Mouse (Mus musculus) testis, postnatal 14 days (tissue): ENCODE measurements around the gene Odf3l2.

ENCODE experiments used
- DNase-seq: peaks from one replicate; pipeline ENCODE4 v3.0.0; 2021; ENCODE audit warnings: low spot score

The Odf3l2 gene

DNA sequence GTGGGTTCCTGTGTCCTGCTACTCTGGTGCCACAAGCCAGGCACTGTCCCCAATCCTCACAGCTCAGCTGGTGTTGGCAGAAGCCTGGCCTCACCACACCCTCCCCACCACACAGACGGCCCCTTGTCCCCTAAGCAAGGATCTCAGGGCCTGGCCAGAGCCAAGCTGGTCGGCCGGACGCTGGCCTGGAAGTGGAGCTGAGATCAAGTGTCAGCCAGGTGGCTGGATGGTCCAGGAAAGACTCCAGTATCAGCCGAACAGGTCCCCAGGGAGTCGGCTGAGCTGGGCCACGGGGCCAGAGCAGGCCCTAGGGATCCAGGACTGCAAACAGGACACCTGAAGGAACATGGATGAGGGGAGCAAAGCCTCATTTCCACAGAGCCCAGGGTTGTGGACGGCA, at the start of gene Odf3l2:
Odf3l2 (minus strand) TSS at position 28 of the 400 bp plus-strand sequence.
- DNase-seq, result no peak

DNA sequence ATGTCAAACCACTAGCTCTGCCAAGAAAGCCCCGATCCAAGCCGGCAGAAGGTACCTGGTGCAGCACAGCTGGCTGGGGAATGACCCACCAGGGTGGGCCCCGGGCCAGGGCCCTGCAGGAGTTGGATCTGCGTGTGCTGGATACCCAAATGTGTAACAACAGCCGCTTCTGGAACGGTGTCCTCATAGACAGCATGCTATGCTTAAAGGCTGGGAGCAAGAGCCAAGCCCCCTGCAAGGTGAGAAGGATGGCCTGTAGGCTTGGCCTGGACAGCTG, 48.8 kb upstream of the Odf3l2 start:
- no peak for DNase-seq

DNA sequence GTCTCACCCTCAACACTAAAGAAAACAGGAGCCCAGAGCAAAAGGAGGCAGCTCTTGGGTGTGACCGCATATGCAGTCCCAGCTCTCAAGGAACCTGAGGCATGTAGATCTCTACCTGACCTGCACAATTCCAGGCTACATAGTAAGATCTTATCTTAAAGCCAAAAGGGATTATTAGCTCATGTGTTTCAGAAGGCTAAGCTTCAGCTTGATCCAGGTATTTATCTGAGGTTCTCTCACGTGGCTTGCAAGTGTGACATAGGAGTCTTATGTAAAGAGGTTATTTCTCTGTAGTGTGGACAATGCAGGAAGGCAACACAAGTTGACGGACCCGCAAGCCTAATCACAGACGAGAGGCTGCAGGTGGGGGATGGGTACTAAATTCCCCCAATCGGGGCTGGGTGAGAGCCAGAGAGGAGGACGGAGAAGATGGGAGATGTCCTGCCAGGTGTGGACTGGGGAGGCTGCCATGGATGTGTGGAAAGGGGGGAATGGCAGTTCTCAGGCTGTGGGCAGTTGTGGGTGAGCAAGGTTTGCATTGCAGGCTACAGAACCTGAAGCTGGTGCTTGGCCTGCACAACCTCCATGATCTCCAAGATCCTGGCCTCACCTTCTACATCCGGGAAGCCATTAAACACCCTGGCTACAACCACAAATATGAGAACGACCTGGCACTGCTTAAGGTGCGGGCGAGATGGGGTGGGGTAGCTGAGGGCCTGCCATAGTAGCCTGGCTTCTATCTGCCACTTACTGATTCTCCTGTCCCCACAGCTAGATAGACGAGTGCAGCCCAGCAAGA, 48.2 kb upstream of the Odf3l2 start:
- DNase-seq, result no peak

DNA sequence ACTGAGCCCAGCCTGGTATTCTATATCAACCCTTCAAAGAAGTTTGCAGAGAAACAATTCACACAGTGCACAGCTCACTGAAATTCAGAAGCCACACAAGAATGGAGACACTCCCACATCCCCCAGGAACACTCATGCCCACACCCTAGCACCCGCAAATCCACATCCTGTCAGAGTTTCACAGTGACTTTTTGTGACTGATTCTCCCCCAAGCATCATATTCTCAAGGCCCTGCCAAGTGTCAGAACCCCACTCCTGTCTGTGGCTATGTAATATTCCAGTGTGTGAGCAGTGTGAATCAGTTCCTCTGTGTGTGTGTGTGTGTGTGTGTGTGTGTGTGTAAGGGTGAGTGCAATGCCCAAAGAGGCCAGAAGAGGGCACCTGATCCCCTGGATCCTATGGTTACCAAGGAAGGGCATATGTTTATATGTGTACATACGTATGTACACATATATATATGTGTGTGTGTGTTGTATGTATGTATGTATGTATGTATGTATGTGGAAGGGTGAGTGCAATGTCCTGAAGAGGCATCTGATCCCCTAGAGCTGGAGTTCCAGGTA, 46.5 kb upstream of the Odf3l2 start:
- no peak for DNase-seq

DNA sequence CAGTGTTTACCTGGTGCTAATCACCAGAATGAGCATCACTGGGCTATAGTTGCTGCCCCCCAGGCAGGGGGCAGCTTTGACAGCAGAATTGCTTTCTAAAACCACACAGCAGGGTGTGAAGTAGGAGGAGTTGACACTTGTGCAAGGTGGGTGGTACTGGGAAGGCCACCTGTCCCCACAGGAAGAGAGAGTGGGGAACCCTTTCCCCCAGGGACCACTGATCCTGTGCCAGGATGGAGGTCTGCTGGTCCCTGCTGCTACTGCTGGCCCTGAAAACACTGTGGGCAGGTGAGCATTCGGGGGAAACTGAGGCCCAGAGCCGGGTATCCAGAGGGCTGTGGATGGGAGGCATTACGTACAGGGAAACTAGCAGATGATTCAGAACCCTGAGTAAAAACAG, 43.6 kb upstream of the Odf3l2 start:
- DNase-seq, result no peak

DNA sequence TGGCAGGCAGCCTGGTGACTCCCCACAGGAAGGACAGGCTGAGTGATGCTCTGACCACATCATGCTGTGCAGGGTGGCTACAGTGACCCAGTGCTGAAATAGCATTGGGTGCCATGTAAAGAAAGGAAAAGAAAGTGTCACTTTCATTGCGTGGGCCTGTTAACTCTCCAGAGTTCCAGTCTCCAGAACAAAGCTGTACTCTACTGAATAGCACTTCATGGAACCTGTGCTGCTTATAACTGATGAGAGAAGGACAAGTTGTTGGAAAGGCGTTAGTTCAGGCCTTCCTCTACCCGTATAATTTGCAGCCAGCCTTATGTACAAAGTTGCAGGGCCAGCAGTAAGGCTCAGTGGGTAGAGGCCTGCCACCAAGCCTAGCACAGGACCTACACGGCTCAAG, 43.2 kb upstream of the Odf3l2 start, which contains the start of gene Gzmm:
Gzmm (plus strand) TSS at position 301 of the 400 bp plus-strand sequence.
- no peak for DNase-seq

DNA sequence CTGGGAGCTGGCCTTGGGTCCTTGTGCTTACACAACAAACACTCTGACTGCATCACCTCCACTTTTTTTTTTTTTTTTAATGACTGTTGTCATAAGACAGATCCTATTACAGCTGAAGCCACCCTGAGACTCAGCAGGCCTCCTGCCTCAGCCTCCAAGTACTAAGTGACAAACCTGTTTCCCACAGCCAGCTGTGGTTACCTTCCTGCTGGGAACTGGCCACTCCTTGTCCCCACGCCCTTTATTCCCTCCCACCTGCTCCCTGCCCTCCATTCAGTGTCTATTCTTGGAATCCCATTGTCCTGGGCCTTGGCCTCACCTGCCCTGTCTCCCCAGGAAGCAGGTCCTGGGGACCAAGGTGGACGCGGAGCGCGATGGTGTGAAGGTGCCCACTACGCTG, 42.0 kb upstream of the Odf3l2 start:
- DNase-seq, result no peak

DNA sequence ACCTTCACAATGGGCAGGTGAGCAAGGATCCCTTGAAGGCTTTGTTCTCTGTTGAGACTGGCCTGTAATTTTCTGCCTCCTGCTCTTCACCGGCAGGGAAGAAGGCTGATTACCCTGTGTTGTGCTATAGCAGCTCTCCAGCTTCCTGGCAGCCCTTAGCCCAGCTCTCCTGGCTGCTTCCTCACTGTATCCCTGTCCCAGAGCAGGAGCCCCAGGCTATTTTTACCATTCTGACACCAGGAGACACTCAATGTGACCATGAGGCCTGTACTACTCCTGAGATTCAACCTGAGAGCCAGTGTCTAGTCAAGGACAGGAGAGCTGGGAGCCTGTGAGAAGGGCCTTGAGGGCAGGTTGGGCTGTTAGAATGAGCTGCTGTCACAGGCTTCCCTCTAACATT, 41.2 kb upstream of the Odf3l2 start:
- DNase-seq, result no peak

DNA sequence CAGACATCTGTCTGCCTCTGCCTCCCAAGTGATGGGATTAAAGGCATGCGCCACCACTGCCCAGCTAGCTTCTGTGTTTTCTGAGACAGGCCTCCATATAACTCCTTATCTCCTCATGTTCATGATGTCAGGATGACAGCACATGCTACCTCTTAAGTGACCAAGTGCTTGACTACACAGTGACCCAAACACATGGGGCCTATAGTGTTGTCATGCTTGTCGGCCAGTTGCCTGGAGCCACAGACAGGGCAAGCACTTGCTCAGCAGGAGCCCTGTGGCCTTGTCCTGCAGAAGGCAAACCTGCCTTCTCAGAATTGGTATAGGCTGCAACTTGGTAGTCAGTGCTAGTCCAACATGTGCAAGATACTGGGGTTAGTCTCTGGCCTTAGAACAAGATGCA, 40.7 kb upstream of the Odf3l2 start:
- DNase-seq, result no peak

DNA sequence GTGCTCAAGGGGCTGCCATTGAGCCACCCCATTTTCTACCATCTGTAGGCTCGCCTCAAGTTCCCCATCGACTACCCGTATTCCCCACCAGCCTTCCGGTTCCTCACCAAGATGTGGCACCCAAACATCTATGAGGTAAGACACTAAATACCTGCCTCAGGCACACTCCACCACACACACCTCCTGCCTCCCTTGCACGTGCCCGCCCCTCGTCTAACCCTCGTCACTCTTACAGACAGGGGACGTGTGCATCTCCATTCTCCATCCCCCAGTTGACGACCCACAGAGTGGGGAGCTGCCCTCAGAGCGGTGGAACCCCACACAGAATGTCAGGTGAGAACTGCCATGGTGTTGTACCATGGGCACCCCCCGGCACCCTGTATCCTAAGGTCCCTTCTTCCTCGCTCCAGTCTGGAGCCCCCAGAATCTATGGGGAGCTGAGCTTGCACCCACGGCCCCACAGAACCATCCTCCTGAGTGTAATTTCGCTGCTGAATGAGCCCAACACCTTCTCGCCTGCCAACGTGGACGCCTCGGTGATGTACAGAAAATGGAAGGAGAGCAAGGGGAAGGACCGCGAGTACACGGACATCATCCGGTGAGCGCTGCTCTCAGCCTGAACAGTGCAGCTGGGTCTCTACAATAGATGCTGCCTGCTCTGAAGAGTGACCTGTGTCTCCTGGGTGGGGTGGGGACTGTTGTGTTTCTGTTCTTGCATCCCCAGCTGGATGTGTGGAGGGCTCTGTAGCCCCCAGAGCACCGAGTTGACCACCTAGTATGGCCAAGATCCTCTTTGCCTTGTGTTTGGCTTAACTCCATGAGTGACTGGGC, 39.4 kb upstream of the Odf3l2 start:
- no peak for DNase-seq

DNA sequence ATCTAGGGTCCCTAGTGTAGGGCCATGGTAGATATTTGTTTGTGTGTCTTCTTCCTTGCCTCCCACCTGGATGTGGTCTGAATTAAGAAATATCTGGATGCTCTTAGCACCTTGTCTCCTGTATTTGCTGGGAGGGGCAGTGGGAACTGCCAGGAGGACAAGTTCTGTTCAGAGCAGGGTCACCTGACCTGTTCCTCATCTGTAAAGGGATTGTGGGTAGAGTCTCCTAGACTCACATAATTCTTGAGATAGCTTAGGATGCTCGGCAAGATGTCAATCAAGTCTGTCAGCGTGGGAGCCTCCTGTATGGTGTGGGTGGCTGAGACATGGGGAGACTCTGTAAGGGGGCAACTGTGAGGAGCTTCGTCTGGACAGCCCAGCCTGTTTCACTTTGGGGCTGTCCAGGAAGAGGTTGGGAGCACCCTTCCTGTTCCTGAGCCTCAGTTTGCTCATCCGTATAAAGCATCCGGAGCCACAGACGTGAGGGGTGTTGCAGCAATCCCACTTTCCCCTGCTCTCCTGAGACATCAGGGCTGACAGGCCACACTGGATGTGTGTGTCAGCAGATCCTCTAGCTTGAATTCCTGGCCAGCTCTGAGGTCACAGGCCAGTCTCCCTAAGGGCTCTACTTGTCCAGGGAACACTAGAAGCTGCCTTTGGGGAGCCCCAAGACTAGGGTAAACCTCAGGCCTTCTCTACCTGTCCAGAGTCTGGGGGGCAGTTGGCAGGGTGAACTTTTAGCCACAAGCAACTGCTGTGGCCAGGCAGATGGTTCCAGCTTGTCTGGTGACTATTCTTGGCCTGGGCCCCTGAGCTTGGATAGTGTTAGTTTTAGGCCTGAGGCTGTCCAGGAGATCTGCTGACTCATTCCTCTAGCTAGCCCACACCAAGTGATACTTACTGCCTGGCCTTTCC, 38.4 kb upstream of the Odf3l2 start:
- DNase-seq, result no peak

DNA sequence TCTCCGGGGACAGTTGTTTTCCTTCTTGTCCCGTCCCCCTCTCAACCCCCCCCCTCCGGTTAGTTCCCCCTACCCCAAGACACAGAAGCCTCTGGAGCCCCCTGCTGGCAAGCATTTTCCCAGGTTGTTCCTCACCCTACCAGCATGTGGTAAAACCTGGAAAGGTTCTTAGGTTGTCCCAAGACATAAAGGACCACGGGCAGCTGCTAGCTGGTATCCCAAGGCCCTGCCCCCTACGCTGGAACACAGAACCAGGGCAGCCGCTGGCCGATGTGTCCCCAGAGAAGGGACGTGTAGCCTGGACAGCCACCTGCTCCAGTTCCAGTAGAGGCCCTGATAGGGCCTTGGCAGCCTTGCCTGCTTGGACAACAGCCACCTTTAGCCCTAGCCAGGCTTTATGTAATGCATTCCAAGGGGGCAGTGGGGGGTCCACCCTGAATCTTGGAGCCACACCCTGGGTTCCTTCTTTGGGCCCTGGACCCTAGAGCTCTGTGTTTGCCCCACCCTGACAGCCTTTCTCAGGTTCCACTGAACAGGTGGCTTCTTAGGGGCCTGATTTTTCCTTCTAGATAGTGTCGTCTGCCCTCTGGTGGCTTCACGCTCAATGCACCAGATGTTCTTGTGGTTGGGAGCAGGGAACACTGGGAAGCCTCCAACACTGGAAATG, 37.5 kb upstream of the Odf3l2 start:
- no peak for DNase-seq

DNA sequence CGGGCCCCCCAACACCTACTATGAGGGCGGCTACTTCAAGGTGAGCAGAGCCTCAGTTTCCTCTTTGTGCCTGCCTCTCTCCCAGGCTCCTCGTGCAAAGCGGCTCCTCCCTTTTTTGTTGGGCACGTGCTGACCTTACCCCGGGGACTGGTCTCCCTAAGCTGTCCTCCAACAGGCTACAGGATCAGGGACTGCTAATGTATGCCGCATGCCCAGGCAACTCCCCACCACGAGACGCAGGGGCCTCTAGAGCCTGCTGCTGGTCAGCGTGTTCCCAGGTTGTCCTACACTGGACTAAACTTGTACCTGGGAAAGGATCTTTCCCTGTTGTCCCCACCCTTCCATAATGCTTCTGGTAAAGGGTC, 37.0 kb upstream of the Odf3l2 start:
- no peak for DNase-seq

DNA sequence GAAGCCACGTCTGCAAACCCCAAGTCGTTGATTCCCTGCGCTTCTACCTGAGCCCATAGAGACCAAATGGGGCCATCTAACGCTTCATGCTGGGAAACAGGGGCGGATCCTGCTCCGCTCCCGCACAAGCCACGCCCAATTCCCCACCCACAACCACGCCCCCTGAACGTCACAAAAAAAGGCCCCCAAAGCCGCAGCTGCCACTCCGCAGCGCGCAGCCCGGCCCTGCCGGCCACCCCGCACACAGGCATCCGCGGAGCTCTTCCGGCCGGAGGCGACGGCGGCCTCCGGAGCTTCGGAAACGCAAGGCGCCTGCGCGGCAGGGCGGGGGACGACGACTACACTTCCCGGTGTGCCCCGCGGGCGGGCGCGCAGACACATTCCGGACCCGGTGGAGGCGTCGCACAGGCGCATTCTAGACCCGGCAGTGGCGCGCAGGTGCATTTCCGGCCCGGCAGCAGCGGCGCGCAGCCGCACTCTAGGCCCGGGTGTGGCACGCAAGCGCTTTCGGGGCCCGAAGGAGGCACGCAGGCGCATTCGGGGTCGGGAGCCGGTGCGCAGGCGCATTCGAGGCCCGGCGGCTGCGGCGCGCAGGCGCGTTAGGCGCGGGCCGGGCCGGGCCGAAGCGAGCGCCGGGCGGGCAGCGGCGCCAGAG, 36.2 kb upstream of the Odf3l2 start, which contains the start of gene Cdc34:
Cdc34 (plus strand) TSS at position 605 of the 655 bp plus-strand sequence.
- DNase-seq, result peak; percentile 99

DNA sequence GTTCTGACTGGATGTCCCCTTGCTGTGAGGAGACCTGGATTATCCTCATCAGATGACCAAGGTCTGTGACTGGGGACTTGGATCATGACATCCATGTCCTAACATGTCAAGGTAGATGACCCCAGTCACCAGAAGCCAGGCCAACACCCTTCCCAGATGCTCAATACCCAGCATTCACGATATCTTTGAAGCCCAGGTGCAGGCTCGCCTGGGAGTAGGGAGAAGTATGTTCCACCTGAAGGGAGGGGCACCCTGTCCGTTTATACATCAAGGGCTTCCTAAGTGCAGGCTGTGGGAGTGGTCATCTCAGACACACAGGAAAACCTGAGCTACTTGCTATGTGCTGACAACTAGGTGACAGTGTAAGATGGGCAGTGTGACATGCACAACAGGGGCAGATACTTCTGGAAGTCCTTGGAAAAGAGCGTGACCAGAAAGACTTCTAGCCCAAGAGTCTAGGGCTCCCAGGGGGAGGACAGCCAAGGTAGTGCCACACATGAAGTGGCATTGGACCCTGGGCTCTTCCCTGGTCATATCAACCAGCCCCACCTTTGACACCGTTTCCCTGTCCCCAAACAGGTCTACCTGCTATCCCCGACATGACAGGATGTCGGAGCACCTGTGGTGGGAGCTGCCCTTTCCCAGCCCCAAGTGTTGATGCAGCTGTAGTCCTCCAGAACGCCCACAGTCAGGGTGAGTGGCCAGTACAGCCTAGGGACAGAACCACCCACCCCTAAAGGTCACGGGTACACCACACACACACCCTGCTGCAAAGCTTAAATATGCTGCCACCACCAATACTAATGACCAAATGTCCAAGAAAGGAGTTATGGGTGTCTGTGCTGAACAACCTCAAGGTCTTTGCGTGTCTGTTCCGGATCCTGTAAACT, 35.3 kb upstream of the Odf3l2 start:
- DNase-seq, result no peak

DNA sequence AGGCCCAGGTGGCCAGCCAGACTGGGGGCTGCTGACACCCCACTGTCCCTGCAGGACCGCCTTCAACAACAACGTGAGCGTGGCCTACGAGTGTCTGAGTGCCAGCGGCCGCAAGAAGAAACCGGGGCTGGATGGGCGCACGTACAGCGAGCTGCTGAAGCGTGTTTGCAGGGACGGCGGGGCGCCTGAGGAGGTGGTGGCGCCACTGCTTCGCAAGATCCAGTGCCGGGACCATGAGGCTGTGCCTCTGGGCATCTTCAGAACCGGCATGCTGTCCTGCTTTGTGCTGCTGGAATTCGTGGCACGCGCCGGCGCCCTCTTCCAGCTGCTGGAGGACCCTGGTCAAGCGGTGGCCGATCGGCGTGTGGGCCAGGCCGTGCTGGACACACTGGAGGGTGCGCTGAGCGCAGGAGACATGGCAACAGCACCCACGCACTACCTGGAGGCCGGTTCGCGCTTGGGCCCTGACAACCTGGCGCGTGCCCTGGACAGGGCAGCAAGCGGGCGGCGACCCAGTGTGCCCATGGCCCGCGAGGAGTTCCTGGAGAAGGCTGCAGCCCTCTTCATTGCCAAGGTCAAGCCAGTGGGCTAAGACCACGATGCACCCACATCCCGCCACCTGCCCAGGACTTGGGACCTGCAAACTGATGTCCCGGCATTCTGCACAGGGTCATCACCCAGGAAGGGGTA, 30.0 kb upstream of the Odf3l2 start:
- DNase-seq, result no peak

DNA sequence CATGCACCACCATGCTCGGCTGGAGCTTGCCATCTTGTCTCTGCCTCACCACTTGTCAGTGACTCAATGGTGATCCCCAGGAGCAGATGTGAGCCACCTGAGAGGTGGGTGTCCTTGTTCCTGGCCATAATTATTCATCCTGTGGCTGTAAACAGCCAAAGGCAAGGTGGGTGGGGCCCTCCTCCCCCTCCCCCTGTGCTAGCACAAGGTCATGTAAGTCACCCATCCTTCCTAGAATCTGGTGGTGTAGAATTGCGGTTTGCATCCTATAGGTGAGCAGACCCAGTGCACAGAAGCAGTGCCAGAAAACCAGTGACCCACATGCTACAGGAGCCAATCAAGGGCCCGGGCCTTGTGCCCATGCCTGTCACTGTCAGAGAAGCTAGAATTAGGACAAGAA, 27.5 kb upstream of the Odf3l2 start:
- DNase-seq, result no peak

DNA sequence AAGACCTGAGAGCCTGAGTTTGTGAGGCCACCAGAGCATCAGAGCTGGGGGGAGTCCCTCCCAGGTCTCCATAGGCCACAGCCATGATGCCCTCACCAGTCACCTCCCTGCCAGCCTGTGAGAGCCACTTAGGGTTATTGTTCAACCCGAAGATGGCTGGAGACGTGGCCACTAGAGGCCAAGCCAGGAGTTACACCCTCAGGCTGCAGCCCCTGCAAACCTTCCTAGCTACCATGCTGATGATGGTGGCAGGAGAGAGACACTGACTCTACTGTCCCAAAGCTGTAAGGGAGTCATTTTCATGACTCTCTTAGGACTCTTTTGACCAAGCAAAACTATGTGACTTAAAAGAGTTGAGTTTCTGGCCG, 26.5 kb upstream of the Odf3l2 start:
- no peak for DNase-seq

DNA sequence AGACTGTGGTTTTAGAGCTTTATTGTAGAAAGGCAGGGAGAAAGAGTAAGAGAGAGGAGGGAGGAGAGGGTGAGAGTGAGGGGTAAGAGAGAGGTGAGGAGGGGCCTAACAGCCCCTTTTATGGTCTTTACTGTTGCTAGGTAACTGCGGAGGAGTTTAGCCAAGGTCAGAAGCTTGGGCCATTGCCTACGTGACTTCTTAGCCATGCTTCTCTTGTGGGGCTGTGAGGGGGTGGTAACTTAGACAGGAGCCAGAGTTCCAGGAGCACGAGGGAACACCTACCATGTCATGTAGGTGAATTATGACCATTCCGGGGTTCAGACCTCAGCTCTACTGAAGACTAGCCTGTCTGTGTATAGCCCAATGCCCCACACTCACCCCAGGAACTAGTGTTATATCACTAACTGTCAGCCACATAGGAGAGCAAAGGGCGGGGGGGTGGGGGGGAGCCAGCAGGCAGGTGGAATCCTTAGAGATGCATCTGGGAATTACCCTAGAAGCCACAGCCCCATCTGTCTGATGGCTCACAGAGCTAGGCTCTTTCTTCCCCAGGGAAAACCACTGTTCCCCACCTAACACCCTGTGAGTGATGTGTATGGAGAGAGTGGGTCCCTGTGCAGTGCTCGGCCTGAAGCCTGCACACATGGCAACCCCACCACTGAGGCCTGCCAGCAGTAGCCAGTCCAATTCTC, 26.0 kb upstream of the Odf3l2 start:
- DNase-seq, result no peak
